Comparison of ENCODE assay signal across 21 mouse cellular contexts in genomic region chr1:79982678-79983280, GRCm38 (mm10).
A peak's percentile ranks its signal among the peaks of the same experiment; 100 is the strongest.
DNase-seq lines count a peak whose midpoint lies in the region; ATAC-seq and TF ChIP-seq lines count a peak whose summit lies in the region.
"Had no signal": no experiment of that assay in that cellular context is flagged by ENCODE, and none has a peak within 500 bp of the region (broad histone marks: within the 10 kb centered on the region; RNA-seq: fewer than 3 reads in every experiment).

No protein-coding gene starts in this region.

- no peak overlapping the region for H3K4me2 ChIP-seq in midbrain, embryonic 11.5 days
- H3K4me2 ChIP-seq in midbrain, embryonic 15.5 days = no peak overlapping the region
- H3K4me2 ChIP-seq: limb, embryonic 15.5 days had no signal

- H3K9ac ChIP-seq in midbrain, embryonic 11.5 days (ENCODE audit: low read length) = no peak overlapping the region
- no peak overlapping the region for H3K9ac ChIP-seq in midbrain, embryonic 15.5 days
- H3K9ac ChIP-seq: limb, embryonic 15.5 days had no signal

- no peaks in the 10 kb centered on the region for H3K36me3 ChIP-seq in midbrain, embryonic 11.5 days (ENCODE audit: control insufficient read depth, insufficient read depth, low read length)
- H3K36me3 ChIP-seq in midbrain, embryonic 15.5 days (replicated peaks) = no peaks in the 10 kb centered on the region
- H3K36me3 ChIP-seq: limb, embryonic 15.5 days had no signal

- H3K27ac ChIP-seq in midbrain, embryonic 11.5 days (ENCODE audit: low read depth, low read length) = no peak overlapping the region
- no peak overlapping the region for H3K27ac ChIP-seq in midbrain, embryonic 15.5 days
- no peak overlapping the region for H3K27ac ChIP-seq in gastrocnemius, adult 2 months
- H3K27ac ChIP-seq: layer of hippocampus, adult 2 months; left cerebral cortex, adult 2 months; limb, embryonic 15.5 days had no signal

- H3K4me3 ChIP-seq in midbrain, embryonic 11.5 days (ENCODE audit: low read depth, low read length) = no peak overlapping the region
- H3K4me3 ChIP-seq in midbrain, embryonic 15.5 days = no peak overlapping the region
- H3K4me3 ChIP-seq in gastrocnemius, adult 2 months = no peak overlapping the region
- H3K4me3 ChIP-seq: layer of hippocampus, adult 2 months; left cerebral cortex, adult 2 months; limb, embryonic 15.5 days had no signal

- 80% methylated on average over 13 of the region's 13 CpGs for WGBS in midbrain, embryonic 11.5 days
- 86% methylated on average over 13 of the region's 13 CpGs for WGBS in midbrain, embryonic 15.5 days

- intact Hi-C loops in heart, postnatal 36 days (cut with DNase I) = no loop called here
- intact Hi-C loops in gastrocnemius, adult 2 months (cut with DNase I) = no loop called here

- TF ChIP-seq CTCF in gastrocnemius, adult 2 months (IDR thresholded peaks at IDR 0.05) = no peak

- no peaks in the 10 kb centered on the region for H3K9me3 ChIP-seq in midbrain, embryonic 11.5 days (ENCODE audit: control insufficient read depth, low read length)
- no peaks in the 10 kb centered on the region for H3K9me3 ChIP-seq in midbrain, embryonic 15.5 days
- H3K9me3 ChIP-seq: limb, embryonic 15.5 days had no signal

- no peaks in the 10 kb centered on the region for H3K27me3 ChIP-seq in midbrain, embryonic 11.5 days (ENCODE audit: control insufficient read depth, insufficient read depth, low read length)
- H3K27me3 ChIP-seq in midbrain, embryonic 15.5 days (replicated peaks) = no peaks in the 10 kb centered on the region
- H3K27me3 ChIP-seq: CH12.LX; limb, embryonic 15.5 days had no signal

- no peak for ATAC-seq in midbrain, embryonic 11.5 days (ENCODE audit: low FRiP score)
- ATAC-seq in midbrain, embryonic 15.5 days (replicated peaks) = no peak
- ATAC-seq: inflammation-experienced regulatory T-cells, adult 6 months had no signal

- peak; percentile 75 for DNase-seq in heart, adult 11 months
- DNase-seq in heart, postnatal 36 days = no peak
- peak; percentile 66 for DNase-seq in midbrain, embryonic 11.5 days (ENCODE audit: low spot score, missing footprints)
- peak; percentile 76 for DNase-seq in hindlimb bud, embryonic 11.5 days (ENCODE audit: extremely low spot score, low read depth, low spot score)
- DNase-seq in adrenal gland, postnatal 36 days = no peak
- DNase-seq in gastrocnemius, adult 2 months = no peak
- DNase-seq in gastrocnemius, adult 8-10 months (ENCODE audit: low spot score in 2 of 2) = no peak
- DNase-seq: adrenal gland, postnatal 14 days; cerebellum, adult 9-10 months; heart, postnatal 14 days; lung, adult 18-20 months; lung, postnatal 36 days; midbrain, embryonic 14.5 days; right cerebral cortex, postnatal 4 days; thymus, adult 2 months had no signal

- H3K4me1 ChIP-seq in midbrain, embryonic 11.5 days (ENCODE audit: control insufficient read depth, insufficient read depth, low read length) = no peaks in the 10 kb centered on the region
- no peaks in the 10 kb centered on the region for H3K4me1 ChIP-seq in midbrain, embryonic 15.5 days

Comparison
In these comparisons a context has a peak if more than half of its experiments do, and no peak if none do; other contexts are left out.
1. DNase-seq: peak in heart, adult 11 months (single experiment), midbrain, embryonic 11.5 days (single experiment) and hindlimb bud, embryonic 11.5 days (single experiment); none in heart, postnatal 36 days (0 of 2), adrenal gland, postnatal 36 days (0 of 2), gastrocnemius, adult 2 months (single experiment) and gastrocnemius, adult 8-10 months (0 of 2).